Mouse (Mus musculus) limb, embryonic 13.5 days (tissue): ENCODE measurements at regions not wholly inside any gene's neighbourhood (a gene's known extent, or its start where the extent isn't known, plus 50 kb on each side); places are given as distances from the start of the nearest gene placed in this dataset.

Source experiments
- ATAC-seq: fragments of 200-750 bp; cut with Nextera tagmentation; 2 replicates; pipeline ENCODE4 v1.8.0; 2017; ENCODE audit warnings: low read depth, moderate number of reproducible peaks, moderate TSS enrichment; ENCODE audit not compliant: low FRiP score
- H3K27ac ChIP-seq: fragments of 300-500 bp; sonication (generic); 2 replicates; pipeline ENCODE4 v1.5.1; 2015; ENCODE audit warnings: inconsistent platforms, mild to moderate bottlenecking, moderate library complexity
- H3K27me3 ChIP-seq: fragments of 300-500 bp; sonication (generic); 2 replicates; pipeline ENCODE4 v1.6.1; 2015; ENCODE audit warnings: mild to moderate bottlenecking, inconsistent platforms
- H3K36me3 ChIP-seq: fragments of 300-500 bp; sonication (generic); 2 replicates; pipeline ENCODE4 v1.6.1; 2015; ENCODE audit warnings: inconsistent platforms, mild to moderate bottlenecking, moderate library complexity
- H3K4me1 ChIP-seq: fragments of 300-500 bp; sonication (generic); 2 replicates; pipeline ENCODE4 v1.6.1; 2015; ENCODE audit warnings: inconsistent platforms
- H3K4me2 ChIP-seq: fragments of 300-500 bp; sonication (generic); replicated peaks from 2 replicates; pipeline ENCODE4 v1.6.1; 2015; ENCODE audit warnings: inconsistent platforms, mild to moderate bottlenecking, moderate library complexity
- H3K4me3 ChIP-seq: fragments of 300-500 bp; sonication (generic); 2 replicates; pipeline ENCODE4 v1.5.1; 2015; ENCODE audit warnings: moderate library complexity, mild to moderate bottlenecking, inconsistent platforms
- H3K9ac ChIP-seq: fragments of 300-500 bp; sonication (generic); 2 replicates; pipeline ENCODE4 v1.6.1; 2015; ENCODE audit warnings: mild to moderate bottlenecking, inconsistent platforms
- H3K9me3 ChIP-seq: fragments of 300-500 bp; sonication (generic); 2 replicates; pipeline ENCODE4 v1.6.1; 2016; ENCODE audit warnings: inconsistent platforms
- WGBS: fragments of 180-500 bp; shearing (Covaris S2); methylation state at CpG from one replicate; pipeline ENCODE4 v1.1.7; 2015; 5-methylcytosine and 5-hydroxymethylcytosine counted together

DNA sequence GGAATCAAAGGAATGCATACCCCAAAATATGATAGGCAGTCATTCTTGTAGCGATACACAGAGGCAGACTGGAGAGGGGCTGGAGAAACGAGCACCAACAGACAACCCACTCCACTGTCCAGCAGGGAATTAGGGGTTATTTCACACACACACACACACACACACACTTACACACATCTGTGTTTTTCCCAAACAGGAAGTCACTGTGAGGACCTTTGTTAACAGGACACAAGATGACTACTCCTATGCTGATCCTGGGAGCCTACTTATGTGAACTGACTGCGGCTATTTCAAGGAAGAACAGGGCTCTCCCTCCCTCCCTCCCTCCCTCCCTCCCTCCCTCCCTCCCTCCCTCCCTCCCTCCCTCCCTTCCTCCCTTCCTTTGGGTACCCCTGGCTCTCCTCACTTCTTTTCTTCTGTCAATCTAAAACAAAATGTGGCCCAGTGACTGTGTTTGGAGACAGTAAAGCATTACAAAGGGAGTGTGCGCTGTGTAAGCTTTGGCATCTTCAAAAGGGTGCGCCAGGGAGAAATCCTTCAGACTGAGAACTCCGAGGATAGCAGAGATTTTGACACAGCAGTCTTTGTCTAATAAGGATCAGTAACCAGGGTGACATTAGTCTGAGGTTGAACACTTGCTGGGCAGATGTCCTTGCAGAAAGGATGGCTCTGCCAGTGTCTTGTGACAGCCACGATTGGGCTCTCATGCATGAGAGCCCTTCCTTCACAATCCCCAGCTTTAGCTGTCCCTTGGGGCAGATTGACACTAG, 86.8 kb downstream of the Ackr3 start:
- Histone ChIP-seq H3K4me2 (no peak overlapping the region), H3K27me3 (peaks cover 11% of the 10 kb centered on the region), H3K36me3 (no peaks in the 10 kb centered on the region), H3K9ac (no peak overlapping the region), H3K4me3 (no peak overlapping the region), H3K27ac (no peak overlapping the region), H3K9me3 (no peaks in the 10 kb centered on the region), H3K4me1 (peaks cover 35% of the 10 kb centered on the region)
- ATAC-seq: no peak
- WGBS: 69% methylated on average over 7 of the region's 7 CpGs

DNA sequence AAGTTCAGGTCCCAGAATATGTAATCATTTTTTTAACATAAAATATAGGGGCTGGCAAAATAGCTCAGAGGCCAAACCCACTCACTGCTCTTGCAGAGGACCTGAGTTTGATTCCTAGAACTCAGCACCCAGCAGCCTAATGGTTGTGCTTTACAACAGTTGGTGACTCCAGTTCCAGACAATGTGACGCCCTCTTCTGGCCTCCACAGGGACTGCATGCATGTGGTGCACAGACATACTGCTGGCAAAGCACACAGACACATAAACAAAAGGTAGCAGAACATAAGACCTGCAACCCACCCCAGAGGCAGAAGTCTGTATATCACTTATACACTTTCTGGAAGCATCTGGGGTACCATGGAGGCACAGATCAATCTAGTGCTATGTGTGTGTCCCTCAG, 87.5 kb downstream of the Ackr3 start:
- Histone ChIP-seq H3K4me2 (no peak overlapping the region), H3K9me3 (no peaks in the 10 kb centered on the region), H3K27me3 (peaks cover 11% of the 10 kb centered on the region), H3K4me1 (peaks cover 28% of the 10 kb centered on the region), H3K9ac (no peak overlapping the region), H3K36me3 (no peaks in the 10 kb centered on the region), H3K4me3 (no peak overlapping the region), H3K27ac (no peak overlapping the region)
- WGBS: 88% methylated on average over 1 of the region's 1 CpGs
- ATAC-seq: no peak

DNA sequence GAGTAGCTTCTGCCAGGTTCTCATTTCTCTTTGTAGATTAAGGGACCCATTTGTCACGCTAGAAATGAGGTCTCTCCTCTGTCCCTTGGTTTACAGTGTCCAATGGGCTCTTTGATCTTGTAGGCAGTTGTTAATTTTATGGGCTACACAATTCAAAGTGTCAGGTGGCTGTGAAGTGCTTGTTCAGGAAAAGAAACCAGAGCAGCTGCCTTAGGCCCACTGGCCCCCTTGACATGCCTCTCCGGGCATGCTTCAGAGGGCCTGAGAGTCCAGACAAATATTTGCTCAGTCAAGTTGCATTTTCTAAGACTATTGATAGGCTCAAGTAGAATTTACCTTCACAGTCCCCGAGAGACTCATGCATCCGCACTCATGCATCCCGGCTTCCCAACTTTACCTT, 94.0 kb downstream of the Ackr3 start:
- WGBS: 24% methylated on average over 5 of the region's 5 CpGs
- Histone ChIP-seq H3K4me3 (no peak overlapping the region), H3K27me3 (peaks cover 10% of the 10 kb centered on the region), H3K9me3 (no peaks in the 10 kb centered on the region), H3K9ac (no peak overlapping the region), H3K36me3 (no peaks in the 10 kb centered on the region), H3K4me2 (no peak overlapping the region), H3K4me1 (peaks cover 19% of the 10 kb centered on the region), H3K27ac (no peak overlapping the region)
- ATAC-seq: no peak

DNA sequence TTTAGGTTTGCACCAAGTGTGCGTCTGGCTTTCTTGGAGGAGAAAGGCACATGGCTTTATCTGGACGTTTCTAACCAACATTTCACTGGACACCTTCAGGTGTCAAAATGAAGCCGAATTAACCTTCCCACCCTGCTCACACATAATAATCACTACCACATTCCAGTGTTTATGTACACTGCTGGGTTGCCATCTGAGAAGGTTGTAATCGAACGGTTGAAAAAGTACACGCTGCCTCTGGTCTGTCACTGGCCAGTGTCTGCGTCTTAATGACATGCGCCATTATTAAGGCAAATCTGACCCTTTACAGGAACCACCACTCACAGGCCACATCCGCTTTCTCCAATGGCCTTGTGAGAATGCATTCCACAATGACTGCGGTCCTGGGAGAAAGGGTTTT, 96.4 kb downstream of the Ackr3 start:
- Histone ChIP-seq H3K9ac (no peak overlapping the region), H3K4me1 (peaks cover 28% of the 10 kb centered on the region), H3K27ac (no peak overlapping the region), H3K4me3 (no peak overlapping the region), H3K4me2 (no peak overlapping the region), H3K9me3 (no peaks in the 10 kb centered on the region; the same call in 1 of the 2 replicates), H3K27me3 (peaks cover 4% of the 10 kb centered on the region; the same call in 1 of the 2 replicates), H3K36me3 (no peaks in the 10 kb centered on the region)
- WGBS: 27% methylated on average over 10 of the region's 10 CpGs
- no peak for ATAC-seq

DNA sequence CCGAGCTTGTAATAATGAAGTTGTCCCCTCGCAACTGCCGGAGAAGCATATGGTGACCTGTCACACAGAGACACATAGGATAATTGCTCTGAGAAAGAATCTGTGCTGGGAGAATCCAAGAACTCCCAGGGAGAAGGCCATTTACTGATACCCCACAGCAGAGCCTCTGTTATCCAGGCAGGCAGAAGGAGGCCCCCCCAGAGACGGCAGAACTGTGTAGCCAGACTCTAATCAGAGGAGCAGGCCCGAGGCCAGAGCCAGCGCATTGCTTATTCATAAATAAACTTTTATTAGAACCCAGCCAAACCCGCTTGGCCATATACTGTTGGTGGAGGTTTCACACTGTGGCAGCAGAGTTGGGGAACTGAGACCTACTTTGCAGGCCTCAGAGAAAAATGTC, 100.6 kb downstream of the Ackr3 start:
- peaks cover 19% of the 10 kb centered on the region for H3K4me1 ChIP-seq
- no peak overlapping the region for H3K4me2 ChIP-seq
- 26% methylated on average over 7 of the region's 7 CpGs for WGBS
- H3K36me3 ChIP-seq: no peaks in the 10 kb centered on the region
- H3K9ac ChIP-seq: no peak overlapping the region
- no peak for ATAC-seq
- no peak overlapping the region for H3K4me3 ChIP-seq
- peaks cover 3% of the 10 kb centered on the region for H3K9me3 ChIP-seq
- H3K27ac ChIP-seq: 0 out of 2 replicates have a peak overlapping the region, but pooled peaks have one; percentile 52
- H3K27me3 ChIP-seq: no peaks in the 10 kb centered on the region

DNA sequence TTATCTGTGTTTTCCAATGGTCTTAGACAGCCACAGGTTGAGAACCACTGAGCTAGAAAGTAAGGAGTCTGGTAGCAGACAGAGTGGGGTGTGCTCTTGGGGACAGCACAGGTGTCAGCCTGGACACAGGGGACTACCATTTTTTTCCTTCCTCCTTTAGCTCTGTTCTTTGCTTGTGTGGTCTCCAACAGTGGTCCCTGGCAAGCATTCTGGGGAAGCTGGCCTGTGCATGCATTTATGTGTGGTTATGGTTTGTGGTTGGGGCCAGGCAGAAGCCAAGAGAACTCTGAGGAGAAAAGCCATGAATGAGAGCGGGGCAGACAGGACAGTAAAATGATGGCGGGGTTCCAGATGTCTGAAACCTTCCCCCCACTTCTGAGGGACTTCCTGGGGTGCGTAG, 107.2 kb downstream of the Ackr3 start:
- no peak overlapping the region for H3K4me3 ChIP-seq
- H3K27ac ChIP-seq: no peak overlapping the region
- peaks cover 3% of the 10 kb centered on the region; the same call in 1 of the 2 replicates for H3K9me3 ChIP-seq
- peaks cover 11% of the 10 kb centered on the region; the same call in 1 of the 2 replicates for H3K27me3 ChIP-seq
- no peak overlapping the region for H3K4me2 ChIP-seq
- 56% methylated on average over 3 of the region's 3 CpGs for WGBS
- H3K36me3 ChIP-seq: no peaks in the 10 kb centered on the region
- peaks cover 7% of the 10 kb centered on the region; the same call in 1 of the 2 replicates for H3K4me1 ChIP-seq
- no peak for ATAC-seq
- no peak overlapping the region for H3K9ac ChIP-seq

DNA sequence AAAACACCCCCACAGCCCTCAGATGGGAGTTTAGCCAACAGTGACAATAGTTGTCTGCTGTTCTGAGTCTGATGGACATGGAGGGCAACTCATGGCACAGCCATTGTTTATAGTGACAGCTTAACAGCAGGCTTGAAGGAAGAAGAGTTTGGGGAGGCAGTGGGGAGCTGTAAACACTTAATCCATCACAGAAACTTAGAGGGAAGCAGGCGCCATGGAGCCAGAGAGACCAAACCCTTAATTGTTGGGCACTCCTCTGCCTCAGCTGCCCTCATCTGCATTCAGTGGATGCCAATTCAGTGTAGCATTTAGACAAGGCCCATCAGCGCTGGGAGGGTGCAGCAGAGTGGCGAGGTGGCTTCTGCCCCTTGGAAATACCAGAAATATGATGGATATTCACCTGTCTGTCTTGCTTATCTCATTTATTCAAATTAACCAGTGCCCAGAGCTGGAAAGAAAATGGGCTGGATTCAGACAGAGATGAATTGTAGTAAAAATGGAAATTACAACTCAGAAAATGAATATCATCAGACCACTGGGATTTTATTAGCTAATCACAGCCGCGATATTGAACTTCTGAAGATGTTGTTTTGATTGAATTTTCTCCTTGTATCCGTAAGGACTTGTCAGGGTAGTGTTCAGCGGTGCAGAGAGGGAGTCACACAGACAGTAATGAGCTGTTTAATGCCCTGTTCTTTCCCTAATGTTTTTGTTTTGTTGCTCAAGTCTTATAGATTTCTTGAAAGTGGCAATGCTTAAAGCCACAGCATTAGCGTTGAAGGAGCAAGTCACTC, 108.1 kb downstream of the Ackr3 start:
- no peak overlapping the region for H3K4me2 ChIP-seq
- H3K36me3 ChIP-seq: no peaks in the 10 kb centered on the region
- no peak for ATAC-seq
- no peak overlapping the region for H3K9ac ChIP-seq
- no peak overlapping the region for H3K27ac ChIP-seq
- H3K27me3 ChIP-seq: peaks cover 11% of the 10 kb centered on the region; the same call in 1 of the 2 replicates
- whole genome bisulfite sequencing: 76% methylated on average over 8 of the region's 8 CpGs
- H3K9me3 ChIP-seq: peaks cover 3% of the 10 kb centered on the region; the same call in 1 of the 2 replicates
- no peak overlapping the region for H3K4me3 ChIP-seq
- peaks cover 7% of the 10 kb centered on the region; the same call in 1 of the 2 replicates for H3K4me1 ChIP-seq

DNA sequence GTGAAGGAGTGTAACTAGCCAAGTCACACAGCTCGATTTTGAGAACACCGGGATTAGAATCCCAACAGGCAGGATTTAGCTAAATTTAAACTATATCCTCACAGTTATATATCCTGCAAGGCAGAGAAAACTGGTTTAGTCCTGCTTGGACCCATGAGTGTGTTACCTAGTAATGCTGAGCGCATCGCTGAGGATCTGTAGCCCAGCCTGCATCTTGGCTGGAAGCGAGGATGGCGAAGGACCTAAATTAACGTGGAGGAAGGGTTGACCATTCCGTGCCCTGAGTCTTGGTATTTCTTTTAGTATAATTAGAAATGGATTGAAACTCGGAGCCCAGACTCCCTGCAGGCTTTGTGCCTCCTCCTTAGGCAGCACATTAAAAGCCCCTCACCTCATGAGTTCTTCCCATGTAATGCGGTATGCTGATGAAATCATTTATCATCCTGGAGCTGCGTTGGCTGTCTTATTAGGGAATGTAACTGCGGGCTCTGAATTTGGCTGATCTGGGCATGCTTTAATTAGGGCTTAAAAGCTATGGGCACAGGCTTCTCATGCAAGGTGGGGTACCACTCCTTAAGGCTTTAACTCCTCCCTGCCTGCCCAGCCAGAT, 110.1 kb downstream of the Ackr3 start:
- ATAC-seq: no peak
- WGBS: 76% methylated on average over 12 of the region's 12 CpGs
- peaks cover 7% of the 10 kb centered on the region; the same call in 1 of the 2 replicates for H3K4me1 ChIP-seq
- H3K27ac ChIP-seq: no peak overlapping the region
- no peaks in the 10 kb centered on the region for H3K9me3 ChIP-seq
- no peak overlapping the region for H3K4me2 ChIP-seq
- no peaks in the 10 kb centered on the region for H3K36me3 ChIP-seq
- no peak overlapping the region for H3K9ac ChIP-seq
- no peak overlapping the region for H3K4me3 ChIP-seq
- peaks cover 11% of the 10 kb centered on the region; the same call in 1 of the 2 replicates for H3K27me3 ChIP-seq

DNA sequence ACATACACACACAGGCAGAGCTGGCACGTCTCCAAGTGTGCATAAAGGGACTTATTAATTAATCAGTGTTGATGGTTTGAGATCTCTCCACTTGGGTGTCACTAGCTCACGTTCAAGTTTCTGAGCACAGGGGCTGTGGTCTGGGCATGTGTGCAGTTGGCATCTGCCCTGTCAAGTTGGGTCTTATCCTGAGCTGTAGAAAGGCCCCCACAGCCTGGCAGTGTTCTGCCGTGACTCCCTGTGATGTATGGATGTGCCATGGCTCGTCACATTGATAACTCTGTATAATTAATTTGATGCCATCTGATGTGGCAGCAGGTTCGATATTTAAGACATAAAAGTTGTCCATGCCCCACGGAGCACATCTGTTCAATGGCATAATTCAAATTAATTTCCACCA, 114.1 kb downstream of the Ackr3 start:
- Histone ChIP-seq H3K27ac (no peak overlapping the region), H3K4me2 (no peak overlapping the region), H3K36me3 (no peaks in the 10 kb centered on the region), H3K27me3 (peaks cover 13% of the 10 kb centered on the region), H3K9me3 (no peaks in the 10 kb centered on the region), H3K4me1 (peaks cover 14% of the 10 kb centered on the region), H3K9ac (no peak overlapping the region), H3K4me3 (no peak overlapping the region)
- WGBS: 80% methylated on average over 6 of the region's 6 CpGs
- ATAC-seq: no peak

DNA sequence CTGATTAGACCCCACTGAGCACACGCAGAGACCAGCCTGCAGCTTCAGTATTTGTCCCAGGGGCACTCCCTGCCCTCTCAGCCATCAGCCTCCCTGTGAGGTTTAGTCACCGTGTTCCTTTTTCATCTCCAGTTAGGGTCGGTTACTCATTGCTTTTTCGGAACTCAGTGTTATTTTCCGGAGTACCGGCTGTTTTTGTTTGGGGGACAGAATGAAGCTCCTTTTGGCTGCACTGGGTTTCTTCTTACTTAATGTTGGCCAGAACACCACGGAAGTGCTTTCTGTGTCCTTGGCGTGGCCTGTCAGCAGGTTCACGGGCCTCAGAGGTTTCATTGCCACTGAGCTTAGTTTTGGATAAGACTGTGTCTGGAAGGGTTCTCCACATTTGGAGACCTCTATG, 114.7 kb downstream of the Ackr3 start:
- H3K9me3 ChIP-seq: no peaks in the 10 kb centered on the region
- ATAC-seq: no peak
- no peak overlapping the region for H3K9ac ChIP-seq
- H3K27me3 ChIP-seq: peaks cover 10% of the 10 kb centered on the region
- H3K4me1 ChIP-seq: peaks cover 14% of the 10 kb centered on the region
- H3K27ac ChIP-seq: no peak overlapping the region
- no peak overlapping the region for H3K4me3 ChIP-seq
- no peaks in the 10 kb centered on the region for H3K36me3 ChIP-seq
- 78% methylated on average over 9 of the region's 9 CpGs for WGBS
- no peak overlapping the region for H3K4me2 ChIP-seq

DNA sequence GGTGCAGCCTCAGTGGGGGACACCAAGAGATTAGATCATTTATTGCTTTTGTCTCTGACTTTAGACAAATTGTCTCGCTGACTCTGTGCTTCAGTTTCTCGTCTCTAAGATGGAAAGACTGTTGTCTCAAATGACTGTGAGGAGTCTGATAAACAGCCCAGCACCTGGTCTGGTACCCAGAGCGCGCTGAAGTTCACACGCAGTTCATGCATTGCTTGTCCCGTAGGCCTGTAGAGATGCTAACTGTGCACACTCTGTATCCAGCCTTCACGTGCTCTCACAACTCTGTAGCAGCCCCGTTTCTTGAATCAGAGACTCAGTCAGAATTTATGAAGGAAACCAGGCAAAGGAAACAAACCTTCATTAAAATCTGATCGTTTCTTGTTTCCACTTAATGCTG, 116.7 kb downstream of the Ackr3 start:
- Histone ChIP-seq H3K36me3 (no peaks in the 10 kb centered on the region), H3K4me1 (peaks cover 18% of the 10 kb centered on the region), H3K9ac (no peak overlapping the region), H3K4me3 (no peak overlapping the region), H3K27ac (no peak overlapping the region), H3K27me3 (peaks cover 6% of the 10 kb centered on the region; the same call in 1 of the 2 replicates), H3K4me2 (no peak overlapping the region), H3K9me3 (no peaks in the 10 kb centered on the region)
- 35% methylated on average over 9 of the region's 9 CpGs for WGBS
- no peak for ATAC-seq

DNA sequence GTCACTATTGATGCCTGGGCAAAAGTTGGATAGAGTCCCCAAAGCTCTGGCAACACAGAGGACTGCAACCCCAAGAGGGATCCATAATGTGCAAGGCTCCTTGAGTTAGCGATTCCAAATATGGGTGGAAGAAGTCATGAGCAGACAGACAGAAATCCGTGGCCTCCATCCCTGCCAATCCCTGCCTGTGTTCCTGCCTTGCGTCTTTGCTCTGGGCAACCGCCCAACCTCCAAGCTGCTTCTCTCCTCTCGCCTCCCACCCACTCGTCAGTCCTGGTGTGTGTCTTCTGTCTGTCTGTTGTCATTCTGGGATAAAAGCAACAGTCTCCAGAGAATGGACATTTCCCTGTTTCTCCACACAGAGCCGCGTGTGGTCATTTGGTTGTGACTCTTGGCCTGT, 117.7 kb downstream of the Ackr3 start:
- Histone ChIP-seq H3K9me3 (no peaks in the 10 kb centered on the region), H3K4me1 (peaks cover 24% of the 10 kb centered on the region), H3K27me3 (peaks cover 6% of the 10 kb centered on the region; the same call in 1 of the 2 replicates), H3K36me3 (no peaks in the 10 kb centered on the region), H3K4me2 (no peak overlapping the region), H3K4me3 (no peak overlapping the region), H3K27ac (no peak overlapping the region), H3K9ac (no peak overlapping the region)
- WGBS: 91% methylated on average over 8 of the region's 8 CpGs
- no peak for ATAC-seq
